Mouse (Mus musculus): ENCODE data around the gene Acan.
A peak's percentile ranks its signal among the peaks of the same experiment; 100 is the strongest.

Gene Acan

GRCm38 (mm10) chr7:79139891-79140591 is 86.8 kb downstream of the Acan start:
- DNase-seq (ENCODE audit: low spot score), result no peak

- DNase-seq (ENCODE audit: low spot score), result peak; percentile 90
Observed at GRCm38 (mm10) chr7:79140897-79141296, 87.6 kb downstream of the Acan start.

GRCm38 (mm10) chr7:79147011-79147837 is 93.9 kb downstream of the Acan start:
- no peak for DNase-seq (ENCODE audit: low spot score)

GRCm38 (mm10) chr7:79147931-79148653 is 94.8 kb downstream of the Acan start:
- no peak for DNase-seq (ENCODE audit: low spot score)

GRCm38 (mm10) chr7:79148711-79149266 is 95.5 kb downstream of the Acan start, which contains the start of gene Mfge8:
Gene Mfge8 (minus strand): TSS chr7:79149060.
- DNase-seq (ENCODE audit: low spot score), result peak; percentile 91

GRCm38 (mm10) chr7:79149522-79149921 is 96.2 kb downstream of the Acan start:
- no peak for DNase-seq (ENCODE audit: low spot score)

- DNase-seq (ENCODE audit: low spot score), result no peak
Observed at GRCm38 (mm10) chr7:79159406-79159805, 106.1 kb downstream of the Acan start.
